Comparison of ENCODE assay signal across 8 mouse cellular contexts in the genomic region with DNA sequence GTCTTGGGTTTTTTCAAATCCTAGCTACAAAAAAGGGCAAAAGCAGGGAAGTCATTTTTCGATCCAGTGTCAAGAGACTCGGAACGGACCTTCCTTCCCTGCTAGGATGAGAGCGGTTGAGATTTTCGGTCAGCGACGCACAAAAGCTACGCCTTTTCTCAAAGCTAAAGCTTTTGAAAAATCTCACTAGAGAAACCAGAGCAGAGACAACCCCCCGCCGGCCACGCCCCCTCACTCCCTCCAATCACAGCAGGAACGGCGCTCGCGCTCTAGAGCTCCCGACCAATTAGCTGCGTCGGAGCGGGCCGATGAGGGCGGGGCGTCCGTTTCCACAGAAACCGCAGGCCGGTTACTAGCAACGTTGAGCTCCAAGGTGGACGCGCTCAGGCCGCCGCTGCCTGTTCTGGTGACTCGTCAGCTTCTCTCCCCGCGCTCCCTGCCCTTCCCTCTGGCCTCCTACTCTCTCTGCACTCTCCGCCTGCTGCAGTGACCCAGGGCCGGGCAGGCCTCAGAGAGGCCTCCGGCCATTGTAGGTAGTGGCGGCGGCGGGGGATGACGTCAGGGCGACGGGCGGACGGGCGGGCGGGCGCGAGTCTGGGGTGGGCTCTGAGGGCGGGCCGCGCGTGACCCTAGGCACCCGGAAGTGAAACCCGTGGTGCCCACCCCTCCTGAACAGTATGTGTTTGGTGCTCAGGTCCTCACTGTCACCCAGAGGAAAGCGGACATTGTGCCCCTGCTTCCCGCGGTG. TPM values are rescaled to one million over a fixed set of nuclear protein-coding genes. Genes with fewer than 3 reads are reported as not detected.
A peak's percentile ranks its signal among the peaks of the same experiment; 100 is the strongest.
DNase-seq lines count a peak whose midpoint lies in the region; ATAC-seq and TF ChIP-seq lines count a peak whose summit lies in the region.

A gene (plus strand): TSS at position 335 of the 748 bp plus-strand sequence.

- no peak for TF ChIP-seq CTCF in gastrocnemius, adult 2 months (IDR thresholded peaks at IDR 0.05)

- H3K4me1 ChIP-seq in megakaryocyte, embryonic 14.5 days = peaks cover 44% of the 10 kb centered on the region

- DNase-seq in ZHBTc4 (ENCODE audit: low read depth, low spot score) = peak; percentile 97
- peak; percentile 98 for DNase-seq in gastrocnemius, adult 2 months
- peak; percentile 69 for DNase-seq in hindlimb bud, embryonic 11.5 days (ENCODE audit: extremely low spot score, low read depth, low spot score)
- DNase-seq in left cerebral cortex, adult 8-10 months (ENCODE audit: low spot score in 2 of 2) = peak; percentile 95 to 99
- peak; percentile 98 to 99 for DNase-seq in right cerebral cortex, postnatal 10 days (ENCODE audit: low spot score in 2 of 2)
- peak; percentile 95 for DNase-seq in urinary bladder, postnatal 25 days (ENCODE audit: low spot score)

- intact Hi-C loops in gastrocnemius, adult 2 months (cut with DNase I) = no loop called here

- peak; percentile 94 for ATAC-seq in common myeloid progenitor, adult 5-6 weeks (replicated peaks; ENCODE audit: low read depth, poor library complexity, severe bottlenecking)

- H3K9me3 ChIP-seq in megakaryocyte, embryonic 14.5 days = no peaks in the 10 kb centered on the region

- H3K4me3 ChIP-seq in gastrocnemius, adult 2 months = peak within 1 kb of the TSS; percentile 90
- H3K4me3 ChIP-seq in megakaryocyte, embryonic 14.5 days (replicated peaks) = peak within 1 kb of the TSS; percentile 99

- H3K27ac ChIP-seq in gastrocnemius, adult 2 months = peak within 1 kb of the TSS; percentile 98

- H3K27me3 ChIP-seq in megakaryocyte, embryonic 14.5 days (replicated peaks) = no peaks in the 10 kb centered on the region

- no peaks in the 10 kb centered on the region for H3K36me3 ChIP-seq in megakaryocyte, embryonic 14.5 days (replicated peaks; ENCODE audit: low read length)

RNA-seq across cellular contexts. Expression of the gene that starts here (rescaled TPM):
- total RNA-seq in common myeloid progenitor, adult 5-6 weeks (2017) = 44.5 and 47.3 TPM in 2 replicates
- 1 to 10 TPM; 7.1 to 9.9 TPM for total RNA-seq in gastrocnemius, adult 2 months (2021)
- total RNA-seq in left cerebral cortex, adult 8-10 months (2022) = 10 to 100 TPM; 18.5 to 25.9 (median 21.5) TPM
- 0.63 TPM in 1 of 2 replicates, not detected in the other for polyA plus RNA-seq in megakaryocyte, embryonic 14.5 days (2012; ENCODE audit: insufficient read depth, low replicate concordance)

Comparison
In these comparisons a context has a peak if more than half of its experiments do, and no peak if none do; other contexts are left out.
1. Peak in every context shown above with its lines: DNase-seq, ATAC-seq, H3K4me3 ChIP-seq and H3K27ac ChIP-seq.